ENCODE assay signal across 16 mouse cellular contexts in the genomic region with DNA sequence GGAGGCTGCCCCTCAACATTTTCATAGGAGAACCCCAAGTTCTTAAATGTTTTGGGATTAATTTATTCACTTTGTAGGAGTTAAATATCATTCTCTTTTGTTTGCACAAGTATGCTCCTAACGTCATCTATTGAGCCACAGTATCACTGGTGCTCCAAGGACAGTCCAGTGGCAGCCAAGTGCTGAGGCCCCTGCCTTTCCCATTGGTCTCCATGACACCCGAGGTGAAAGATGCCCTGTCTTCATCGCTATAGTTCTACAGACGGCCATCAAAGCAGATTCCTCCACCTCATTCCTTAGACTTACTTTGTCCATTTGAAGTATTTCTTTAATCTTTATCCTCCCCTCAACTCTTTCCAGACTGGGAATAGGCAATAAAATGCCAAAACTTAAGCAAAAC. TPM values are rescaled to one million over a fixed set of nuclear protein-coding genes. Genes with fewer than 3 reads are reported as not detected.
DNase-seq lines count a peak whose midpoint lies in the region; ATAC-seq lines count a peak whose summit lies in the region.
"Had no signal": no experiment of that assay in that cellular context is flagged by ENCODE, and none has a peak within 500 bp of the region (broad histone marks: within the 10 kb centered on the region; RNA-seq: fewer than 3 reads in every experiment).

No protein-coding gene starts in this region.

- peak; percentile 47 for DNase-seq in adrenal gland, adult 2 months
- no peak for DNase-seq in adrenal gland, adult 18-20 months (ENCODE audit: low spot score in 2 of 2)
- peak; percentile 67 for DNase-seq in adrenal gland, postnatal 14 days
- no peak for DNase-seq in adrenal gland, postnatal 25 days
- DNase-seq: cerebellum, adult 11-12 months; cerebellum, adult 2 months; cerebellum, adult 9-10 months; cerebellum, postnatal 10 days; cerebellum, postnatal 25 days; gastrocnemius, adult 2 months had no signal

- no peaks in the 10 kb centered on the region for H3K27me3 ChIP-seq in forebrain, embryonic 15.5 days
- H3K27me3 ChIP-seq: embryonic facial prominence, embryonic 12.5 days; forebrain, embryonic 13.5 days had no signal

- no peaks in the 10 kb centered on the region for H3K36me3 ChIP-seq in forebrain, embryonic 15.5 days

- no peak for ATAC-seq in forebrain, embryonic 15.5 days (replicated peaks)
- ATAC-seq: forebrain, embryonic 13.5 days; forebrain, embryonic 16.5 days had no signal

- 84% methylated on average over 4 of the region's 4 CpGs for WGBS in forebrain, embryonic 15.5 days

- H3K9me3 ChIP-seq in forebrain, embryonic 15.5 days: no peaks in the 10 kb centered on the region
- H3K9me3 ChIP-seq: embryonic facial prominence, embryonic 10.5 days; embryonic facial prominence, embryonic 12.5 days; forebrain, embryonic 13.5 days had no signal

- no peak overlapping the region for H3K4me3 ChIP-seq in forebrain, embryonic 15.5 days
- H3K4me3 ChIP-seq: embryonic facial prominence, embryonic 10.5 days; embryonic facial prominence, embryonic 12.5 days; forebrain, embryonic 13.5 days; gastrocnemius, adult 2 months had no signal

- H3K4me1 ChIP-seq in forebrain, embryonic 15.5 days: no peaks in the 10 kb centered on the region
- H3K4me1 ChIP-seq: embryonic facial prominence, embryonic 12.5 days; forebrain, embryonic 13.5 days had no signal

- H3K4me2 ChIP-seq in forebrain, embryonic 15.5 days (replicated peaks): no peak overlapping the region
- H3K4me2 ChIP-seq: embryonic facial prominence, embryonic 12.5 days; forebrain, embryonic 13.5 days had no signal

- no peak overlapping the region for H3K9ac ChIP-seq in forebrain, embryonic 15.5 days (replicated peaks)
- H3K9ac ChIP-seq: embryonic facial prominence, embryonic 12.5 days; forebrain, embryonic 13.5 days had no signal

- no peak overlapping the region for H3K27ac ChIP-seq in forebrain, embryonic 15.5 days (replicated peaks)
- H3K27ac ChIP-seq: embryonic facial prominence, embryonic 10.5 days; embryonic facial prominence, embryonic 12.5 days; forebrain, embryonic 13.5 days; gastrocnemius, adult 2 months had no signal

RNA-seq across cellular contexts. Expression of gene Synm, which starts 35.0 kb away (rescaled TPM):
- total RNA-seq in adrenal gland, adult 2 months (2021): 10 to 100 TPM in 1 of 2 experiments, 1 to 10 TPM in 1; 8.2 to 17.8 TPM
- 3.6 and 5.1 TPM in 2 replicates for polyA plus RNA-seq in adrenal gland, adult 2 months (2012; rRNA removed)
- 10 to 100 TPM; 10.6 to 16.3 TPM for total RNA-seq in adrenal gland, adult 18-20 months (2021)
- 8.9 and 10.2 TPM in 2 replicates for total RNA-seq in adrenal gland, postnatal 14 days (2021)
- total RNA-seq in adrenal gland, postnatal 25 days (2021): 22.7 and 30.0 TPM in 2 replicates
- polyA plus RNA-seq in forebrain, embryonic 15.5 days (2015; fragmentation: Nextera tagmentation; extraction: Ambion mirVana): 3.8 and 4.5 TPM in 2 replicates
- total RNA-seq: MEL had no signal

Comparison
In these comparisons a context has a peak if more than half of its experiments do, and no peak if none do; other contexts are left out.
1. DNase-seq: peak in adrenal gland, adult 2 months (single experiment) and adrenal gland, postnatal 14 days (single experiment); none in adrenal gland, adult 18-20 months (0 of 2) and adrenal gland, postnatal 25 days (single experiment).